ENCODE assay signal across 21 mouse cellular contexts in the genomic region with DNA sequence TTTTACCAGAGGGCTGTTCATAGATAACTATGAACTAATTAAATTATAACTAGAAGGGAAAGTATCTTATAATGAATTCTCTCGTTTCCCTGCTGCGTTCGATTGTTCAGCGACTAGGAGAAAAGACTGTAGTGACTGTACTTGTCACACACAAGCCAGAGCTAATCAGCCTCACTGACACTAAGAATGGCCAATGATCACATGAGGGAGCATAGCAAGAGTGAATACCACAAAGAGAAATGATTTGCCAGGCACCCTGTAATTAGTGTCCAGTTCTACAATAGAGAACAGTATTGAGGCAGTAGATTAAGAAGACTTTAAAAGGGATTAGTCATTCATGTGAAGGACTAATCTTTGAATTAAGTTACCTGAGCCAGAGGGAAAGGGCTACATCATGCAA. TPM values are rescaled to one million over a fixed set of nuclear protein-coding genes. Genes with fewer than 3 reads are reported as not detected.
DNase-seq lines count a peak whose midpoint lies in the region; ATAC-seq and TF ChIP-seq lines count a peak whose summit lies in the region.
"Had no signal": no experiment of that assay in that cellular context is flagged by ENCODE, and none has a peak within 500 bp of the region (broad histone marks: within the 10 kb centered on the region; RNA-seq: fewer than 3 reads in every experiment).

No protein-coding gene starts in this region.

- H3K4me2 ChIP-seq in forebrain, embryonic 12.5 days, result no peak overlapping the region
- no peak overlapping the region for H3K4me2 ChIP-seq in forebrain, embryonic 15.5 days (replicated peaks)
- no peak overlapping the region for H3K4me2 ChIP-seq in forebrain, embryonic 14.5 days (ENCODE audit: low read length)
- no peak overlapping the region for H3K4me2 ChIP-seq in forebrain, embryonic 16.5 days (ENCODE audit: low read length)
- H3K4me2 ChIP-seq: embryonic facial prominence, embryonic 12.5 days had no signal

- H3K27me3 ChIP-seq in forebrain, embryonic 12.5 days, result no peaks in the 10 kb centered on the region
- no peaks in the 10 kb centered on the region for H3K27me3 ChIP-seq in forebrain, embryonic 15.5 days
- no peaks in the 10 kb centered on the region for H3K27me3 ChIP-seq in forebrain, embryonic 14.5 days (replicated peaks; ENCODE audit: control insufficient read depth, insufficient read depth, low read length)
- no peaks in the 10 kb centered on the region for H3K27me3 ChIP-seq in forebrain, embryonic 16.5 days (replicated peaks; ENCODE audit: control insufficient read depth, insufficient read depth, low read length)
- H3K27me3 ChIP-seq: embryonic facial prominence, embryonic 12.5 days; Patski had no signal

- H3K36me3 ChIP-seq in forebrain, embryonic 12.5 days (replicated peaks), result no peaks in the 10 kb centered on the region
- H3K36me3 ChIP-seq in forebrain, embryonic 15.5 days, result no peaks in the 10 kb centered on the region
- no peaks in the 10 kb centered on the region for H3K36me3 ChIP-seq in forebrain, embryonic 14.5 days (ENCODE audit: control insufficient read depth, insufficient read depth, low read length)
- H3K36me3 ChIP-seq in forebrain, embryonic 16.5 days (ENCODE audit: control insufficient read depth, insufficient read depth), result no peaks in the 10 kb centered on the region
- H3K36me3 ChIP-seq: embryonic facial prominence, embryonic 10.5 days; embryonic facial prominence, embryonic 12.5 days had no signal

- WGBS in forebrain, embryonic 12.5 days, result 45% methylated on average over 4 of the region's 4 CpGs
- WGBS in forebrain, embryonic 15.5 days, result 24% methylated on average over 4 of the region's 4 CpGs
- WGBS in forebrain, embryonic 14.5 days, result 20% methylated on average over 4 of the region's 4 CpGs
- 22% methylated on average over 4 of the region's 4 CpGs for WGBS in forebrain, embryonic 16.5 days

- H3K9ac ChIP-seq in forebrain, embryonic 12.5 days, result no peak overlapping the region
- H3K9ac ChIP-seq in forebrain, embryonic 15.5 days (replicated peaks), result no peak overlapping the region
- H3K9ac ChIP-seq in forebrain, embryonic 14.5 days (ENCODE audit: low read length), result no peak overlapping the region
- no peak overlapping the region for H3K9ac ChIP-seq in forebrain, embryonic 16.5 days (replicated peaks; ENCODE audit: low read depth, low read length)
- H3K9ac ChIP-seq: embryonic facial prominence, embryonic 12.5 days had no signal

- ATAC-seq in forebrain, embryonic 12.5 days (ENCODE audit: low FRiP score), result peak; percentile 52; the same call in 1 of the 2 replicates
- no peak for ATAC-seq in forebrain, embryonic 15.5 days (replicated peaks)
- peak; percentile 44 for ATAC-seq in forebrain, embryonic 14.5 days
- no peak for ATAC-seq in forebrain, embryonic 16.5 days
- ATAC-seq: activated CD4-positive, CD25-positive, alpha-beta regulatory T cell, adult 4 months; Patski had no signal

- no peak for TF ChIP-seq POLR2A in brain, embryonic 14.5 days (IDR thresholded peaks at IDR 0.05; ENCODE audit: borderline replicate concordance, extremely low read depth, insufficient read depth, insufficient read length, poor library complexity, severe bottlenecking)

- DNase-seq in forebrain, embryonic 14.5 days (ENCODE audit: low spot score), result peak; percentile 52
- DNase-seq in brain, embryonic 14.5 days (ENCODE audit: low read depth), result peak; percentile 66
- peak; percentile 49 for DNase-seq in retina, postnatal 1 day
- no peak for DNase-seq in lung, adult 18-20 months
- no peak for DNase-seq in frontal cortex, postnatal 36 days (ENCODE audit: low spot score in 2 of 2)
- DNase-seq: adrenal gland, adult 8-10 months; adrenal gland, postnatal 14 days; adrenal gland, postnatal 36 days; cerebellum, adult 11 months; cerebellum, adult 18-20 months; cerebellum, adult 8-10 months; cerebellum, adult 9-11 months; cerebellum, postnatal 14 days; gastrocnemius, adult 2 months had no signal

- H3K27ac ChIP-seq in forebrain, embryonic 12.5 days, result no peak overlapping the region
- H3K27ac ChIP-seq in forebrain, embryonic 15.5 days (replicated peaks), result no peak overlapping the region
- no peak overlapping the region for H3K27ac ChIP-seq in forebrain, embryonic 14.5 days (ENCODE audit: low read depth, low read length)
- no peak overlapping the region for H3K27ac ChIP-seq in forebrain, embryonic 16.5 days (ENCODE audit: low read length)
- H3K27ac ChIP-seq: embryonic facial prominence, embryonic 10.5 days; embryonic facial prominence, embryonic 12.5 days had no signal

- no peak for TF ChIP-seq CTCF in brain, embryonic 14.5 days (IDR thresholded peaks at IDR 0.05; ENCODE audit: borderline replicate concordance, extremely low read depth, insufficient read depth, insufficient read length)

- no peak overlapping the region for H3K4me3 ChIP-seq in forebrain, embryonic 12.5 days (replicated peaks)
- no peak overlapping the region for H3K4me3 ChIP-seq in forebrain, embryonic 15.5 days
- no peak overlapping the region for H3K4me3 ChIP-seq in forebrain, embryonic 14.5 days (ENCODE audit: low read depth, low read length)
- H3K4me3 ChIP-seq in forebrain, embryonic 16.5 days (replicated peaks; ENCODE audit: low read length), result no peak overlapping the region
- H3K4me3 ChIP-seq: embryonic facial prominence, embryonic 10.5 days; embryonic facial prominence, embryonic 12.5 days; gastrocnemius, adult 2 months had no signal

- H3K9me3 ChIP-seq in forebrain, embryonic 12.5 days, result no peaks in the 10 kb centered on the region
- H3K9me3 ChIP-seq in forebrain, embryonic 15.5 days, result no peaks in the 10 kb centered on the region
- H3K9me3 ChIP-seq in forebrain, embryonic 14.5 days (replicated peaks; ENCODE audit: control insufficient read depth, low read length), result no peaks in the 10 kb centered on the region
- H3K9me3 ChIP-seq in forebrain, embryonic 16.5 days (ENCODE audit: control insufficient read depth, low read length), result no peaks in the 10 kb centered on the region
- H3K9me3 ChIP-seq: embryonic facial prominence, embryonic 10.5 days; embryonic facial prominence, embryonic 12.5 days had no signal

- H3K4me1 ChIP-seq in forebrain, embryonic 12.5 days, result peaks cover 16% of the 10 kb centered on the region
- H3K4me1 ChIP-seq in forebrain, embryonic 15.5 days, result peaks cover 27% of the 10 kb centered on the region
- H3K4me1 ChIP-seq in forebrain, embryonic 14.5 days (ENCODE audit: control insufficient read depth, insufficient read depth, low read length), result peaks cover 16% of the 10 kb centered on the region
- H3K4me1 ChIP-seq in forebrain, embryonic 16.5 days (replicated peaks; ENCODE audit: control insufficient read depth, insufficient read depth, low read length), result peaks cover 16% of the 10 kb centered on the region

RNA-seq across cellular contexts. Expression of gene Rnf217, which starts 13.7 kb away (rescaled TPM):
- polyA plus RNA-seq in forebrain, embryonic 12.5 days (2016; fragmentation: Nextera tagmentation; extraction: Ambion mirVana), result 1.4 and 1.6 TPM in 2 replicates
- polyA plus RNA-seq in forebrain, embryonic 15.5 days (2015; fragmentation: Nextera tagmentation; extraction: Ambion mirVana), result 1.5 and 1.6 TPM in 2 replicates
- polyA plus RNA-seq in forebrain, embryonic 14.5 days (2014; fragmentation: Nextera tagmentation; extraction: Ambion mirVana), result 2.1 TPM in 2 replicates
- polyA plus RNA-seq in forebrain, embryonic 16.5 days (2015; fragmentation: Nextera tagmentation; extraction: Ambion mirVana), result 1.6 and 2.0 TPM in 2 replicates
- 3.7 and 4.7 TPM in 2 replicates for polyA plus RNA-seq in brain, embryonic 14.5 days (2012; rRNA removed)
- polyA plus RNA-seq: activated CD4-positive, CD25-positive, alpha-beta regulatory T cell, adult 4 months had no signal

Comparison
In these comparisons a context has a peak if more than half of its experiments do, and no peak if none do; other contexts are left out.
1. ATAC-seq: peak in forebrain, embryonic 12.5 days (single experiment) and forebrain, embryonic 14.5 days (single experiment); none in forebrain, embryonic 15.5 days (single experiment) and forebrain, embryonic 16.5 days (single experiment).
2. DNase-seq: peak in forebrain, embryonic 14.5 days (single experiment), brain, embryonic 14.5 days (single experiment) and retina, postnatal 1 day (single experiment); none in lung, adult 18-20 months (0 of 2) and frontal cortex, postnatal 36 days (0 of 2).